Mouse (Mus musculus) adrenal gland, postnatal 25 days (tissue): ENCODE data around the gene Eif3k. TPM values are rescaled to one million over a fixed set of nuclear protein-coding genes. Genes with fewer than 3 reads are reported as not detected.
A peak's percentile ranks its signal among the peaks of the same experiment; 100 is the strongest.

Source experiments
- DNase-seq: peaks from one replicate; pipeline ENCODE4 v3.0.0; 2021; ENCODE audit warnings: mixed read lengths
- long read RNA-seq: library from polyadenylated mRNA; stranded (forward); transcript quantifications from one replicate; pipeline ENCODE4 v2.0.0, GENCODE M21; 2021
- total RNA-seq: library from RNA; stranded (reverse); gene quantifications from 2 replicates; pipeline ENCODE4 v1.2.3, GENCODE M21; 2021

The Eif3k gene
- 222 and 254 TPM in 2 replicates for total RNA-seq
- long read RNA-seq, transcript Eif3k-201 (8 exons, 774 nt): major isoform, 59 of 76 reads
- long read RNA-seq, partial matches to known transcripts: 12 of 76 reads
- long read RNA-seq, other reads (novel, unspliced or antisense): 5 of 76 reads

- peak; percentile 93 for DNase-seq
Measured at GRCm38 (mm10) chr7:28981651-28982273, at the start of gene Eif3k, which contains the start of gene Map4k1. Gene Eif3k (minus strand): TSS chr7:28981864. Gene Map4k1 (plus strand): TSS chr7:28982050.

DNA sequence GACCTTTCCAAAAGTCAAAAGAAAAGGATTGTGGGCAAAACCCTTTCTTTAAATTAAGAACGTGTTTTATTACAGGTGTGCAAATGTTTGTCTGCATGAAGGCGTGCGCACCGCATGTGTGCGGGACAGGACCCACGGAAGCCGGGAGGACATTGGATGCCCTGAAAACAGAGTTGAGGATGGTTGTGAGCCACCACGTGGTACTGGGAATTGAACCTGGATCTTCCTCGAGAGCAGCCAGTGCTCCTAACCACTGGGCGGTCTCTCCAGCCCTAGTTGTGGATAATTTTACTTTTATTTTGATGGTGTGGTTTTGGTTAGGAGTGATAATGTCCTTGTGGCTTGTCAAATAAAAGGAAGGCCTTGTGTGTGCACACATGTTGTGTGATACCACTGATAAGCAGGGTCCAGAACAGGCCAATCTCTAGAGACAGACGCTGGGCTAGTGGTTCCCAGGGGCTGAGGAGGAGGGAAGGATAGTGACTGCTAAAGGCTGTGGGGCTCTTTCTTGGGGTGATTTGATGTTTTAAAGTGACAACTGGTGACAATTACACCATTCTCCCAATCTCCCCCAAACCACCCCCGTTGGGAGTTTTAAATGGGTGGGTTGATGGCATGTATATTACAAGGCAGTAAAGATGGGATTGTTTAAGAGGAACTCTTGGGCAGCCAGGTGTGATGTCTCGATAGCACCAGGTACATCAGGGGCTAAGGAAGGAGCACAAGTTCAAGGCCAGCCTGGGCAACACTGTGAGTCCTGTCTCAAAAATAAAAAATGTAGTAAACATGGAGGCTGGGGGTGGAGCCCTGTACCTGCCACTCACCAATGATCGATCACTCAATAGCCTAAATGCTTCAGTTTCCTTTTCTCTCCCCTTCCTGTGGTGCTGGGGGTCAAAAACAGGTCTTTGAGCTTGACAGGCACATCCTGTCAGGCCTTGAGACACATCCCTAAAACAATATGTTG lies 48.3 kb upstream of the Eif3k start:
- no peak for DNase-seq

DNA sequence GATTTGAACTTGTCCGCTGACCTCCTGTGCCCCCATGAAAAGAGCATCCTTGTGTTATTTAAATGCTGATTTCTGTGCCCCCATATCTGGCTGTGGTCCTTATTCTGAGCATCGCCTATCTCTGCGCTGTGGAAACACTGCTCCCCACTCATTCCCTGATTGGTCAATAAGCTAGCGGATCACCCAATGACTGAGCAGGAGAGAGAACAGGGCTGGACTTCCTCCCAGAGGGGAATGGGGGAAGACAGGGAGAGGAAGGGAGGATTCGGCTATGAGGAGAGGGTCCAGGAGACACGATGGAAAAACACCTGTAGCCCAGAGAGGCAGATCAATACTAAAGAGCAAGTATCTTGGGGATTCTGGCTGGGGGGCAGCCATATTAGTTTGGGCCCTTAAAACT lies 47.1 kb upstream of the Eif3k start:
- DNase-seq: no peak

- DNase-seq: no peak
Measured at GRCm38 (mm10) chr7:29026811-29027210, 45.1 kb upstream of the Eif3k start.

GRCm38 (mm10) chr7:29026195-29026594 lies 44.5 kb upstream of the Eif3k start:
- no peak for DNase-seq

DNA sequence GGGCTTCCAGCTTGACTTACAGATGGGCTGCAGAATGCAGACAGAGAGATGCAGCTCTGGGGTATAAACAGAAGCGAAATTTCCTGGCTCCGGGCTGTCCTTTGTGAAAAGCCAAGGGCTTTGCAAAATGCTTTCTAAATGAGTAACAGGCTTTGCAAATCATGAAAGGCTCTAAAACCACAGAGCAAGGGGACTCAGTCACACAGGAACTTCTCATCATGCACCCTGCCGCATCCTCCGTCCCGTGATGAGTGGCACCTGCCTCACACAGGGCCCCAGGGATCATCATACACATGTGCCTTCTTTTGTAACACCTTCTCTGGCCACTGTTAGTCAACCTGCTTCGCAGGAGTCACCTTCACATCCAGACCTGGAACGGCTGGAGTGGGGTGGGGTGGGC lies 43.9 kb upstream of the Eif3k start:
- no peak for DNase-seq

DNA sequence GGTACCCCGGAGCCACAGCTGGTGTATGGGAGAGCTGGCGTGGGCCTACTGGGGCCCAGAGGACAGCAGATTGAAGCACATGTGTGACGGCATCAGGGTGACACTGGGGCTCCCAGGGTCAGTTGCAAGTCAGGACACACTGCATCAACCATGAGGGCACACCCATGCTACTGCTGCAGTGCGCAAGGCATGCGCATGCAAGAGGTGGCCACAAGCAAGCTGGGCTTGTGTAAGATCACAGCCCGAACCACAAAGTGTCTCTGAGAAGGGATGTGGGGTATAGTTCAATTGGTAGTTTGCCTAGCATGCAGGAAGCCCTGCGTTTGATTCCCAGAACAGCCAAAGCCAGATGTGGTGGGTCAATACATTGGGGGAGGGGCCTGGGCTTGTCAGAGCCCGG lies 41.9 kb upstream of the Eif3k start:
- no peak for DNase-seq

DNA sequence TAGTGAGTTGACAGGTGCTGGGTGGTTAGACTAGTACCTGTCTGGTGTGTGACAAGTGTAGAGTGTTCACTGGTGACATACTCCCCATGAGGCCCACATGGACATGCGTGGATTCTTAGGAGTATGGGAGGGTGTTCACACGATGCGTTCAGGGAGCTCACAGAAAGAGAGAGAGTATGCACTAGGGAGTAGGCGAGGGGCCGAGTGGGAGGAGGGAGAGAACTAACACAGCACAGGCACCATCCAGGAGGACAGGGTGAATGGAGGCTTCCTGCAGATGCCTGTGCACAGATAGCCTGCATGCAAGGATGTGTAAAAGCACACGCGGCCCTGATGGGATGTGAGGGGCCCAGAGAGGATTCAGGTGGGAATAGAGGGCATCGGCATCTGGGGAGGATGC lies 40.8 kb upstream of the Eif3k start:
- no peak for DNase-seq

DNA sequence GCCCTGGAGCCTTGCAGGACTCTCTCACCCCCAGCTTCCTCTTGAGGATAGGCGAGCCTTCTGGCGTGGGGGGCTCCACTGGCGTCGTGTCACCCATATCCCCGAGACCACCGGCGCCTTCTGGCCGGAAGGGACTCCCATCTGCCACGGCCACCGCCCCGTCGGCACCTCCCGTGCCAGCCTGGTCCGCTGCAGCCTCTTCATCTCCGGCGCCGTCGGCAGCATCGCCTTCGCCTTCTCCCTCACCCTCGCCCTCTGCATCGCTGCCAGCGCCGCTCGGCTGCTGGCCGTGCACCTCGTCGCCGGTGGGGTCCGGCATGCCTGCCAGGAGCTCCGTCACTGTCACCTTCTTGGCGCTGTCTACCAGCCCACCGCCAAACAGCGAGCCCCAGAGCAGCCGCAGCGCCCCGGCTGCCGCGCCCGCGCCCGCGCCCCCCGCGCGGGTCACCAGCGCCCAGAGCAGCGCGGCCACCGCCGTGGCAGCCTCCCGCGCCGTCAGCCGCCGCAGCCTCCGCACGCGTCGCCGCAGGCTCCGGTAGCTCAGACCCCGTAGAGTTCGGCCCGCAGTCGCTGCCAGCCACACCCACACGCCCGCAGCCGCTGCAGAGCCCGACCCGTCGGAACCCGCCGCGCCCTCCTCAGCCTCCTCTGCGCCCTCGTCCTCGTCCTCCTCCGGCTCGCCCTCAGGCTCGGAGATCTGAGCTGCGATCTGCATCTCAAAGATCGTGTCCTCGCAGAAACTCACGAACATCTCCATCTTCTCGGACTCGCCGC lies 38.0 kb upstream of the Eif3k start:
- no peak for DNase-seq

DNA sequence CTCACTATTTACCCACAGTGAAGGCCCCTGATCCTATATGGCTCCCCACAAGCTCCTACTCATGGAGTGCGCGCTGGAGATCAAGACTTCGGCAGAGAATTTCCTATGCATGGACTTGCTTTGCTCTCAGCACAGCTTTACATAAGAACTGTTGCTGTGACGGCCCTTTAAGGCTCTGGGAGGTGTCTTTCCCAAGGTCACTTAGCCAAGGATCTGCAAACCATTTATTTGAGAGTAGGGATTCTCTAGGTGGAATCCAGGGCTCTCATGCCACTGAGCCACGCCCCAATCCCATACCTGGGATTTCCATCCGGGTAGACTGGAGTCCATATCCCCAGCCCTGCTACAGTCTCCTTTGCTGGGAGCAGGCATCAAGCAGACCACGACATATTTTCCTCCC lies 35.6 kb upstream of the Eif3k start:
- DNase-seq: no peak

- no peak for DNase-seq
Measured at GRCm38 (mm10) chr7:29016440-29016839, 34.8 kb upstream of the Eif3k start.

DNA sequence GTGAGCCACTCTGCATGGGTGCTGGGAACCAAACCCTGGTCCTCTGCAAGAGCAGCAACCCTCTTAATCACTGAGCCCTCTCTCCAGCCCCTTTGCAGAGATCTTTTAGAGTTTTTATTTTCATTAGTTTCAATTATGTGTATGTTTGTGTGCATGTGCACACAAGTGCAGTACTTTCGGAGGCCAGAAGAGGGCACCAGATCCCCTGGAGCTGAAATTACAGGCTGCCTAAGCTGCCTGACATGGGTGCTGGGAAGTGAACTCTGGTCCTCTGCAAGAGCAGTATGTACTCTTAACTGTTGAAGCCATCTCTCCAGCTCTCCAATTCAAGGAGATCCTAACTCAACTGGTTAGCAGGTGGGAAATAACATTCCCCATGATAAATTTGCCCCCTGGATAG lies 33.3 kb upstream of the Eif3k start:
- no peak for DNase-seq

GRCm38 (mm10) chr7:29008714-29009113 lies 27.1 kb upstream of the Eif3k start:
- no peak for DNase-seq

GRCm38 (mm10) chr7:29008171-29008570 lies 26.5 kb upstream of the Eif3k start:
- DNase-seq: no peak

DNA sequence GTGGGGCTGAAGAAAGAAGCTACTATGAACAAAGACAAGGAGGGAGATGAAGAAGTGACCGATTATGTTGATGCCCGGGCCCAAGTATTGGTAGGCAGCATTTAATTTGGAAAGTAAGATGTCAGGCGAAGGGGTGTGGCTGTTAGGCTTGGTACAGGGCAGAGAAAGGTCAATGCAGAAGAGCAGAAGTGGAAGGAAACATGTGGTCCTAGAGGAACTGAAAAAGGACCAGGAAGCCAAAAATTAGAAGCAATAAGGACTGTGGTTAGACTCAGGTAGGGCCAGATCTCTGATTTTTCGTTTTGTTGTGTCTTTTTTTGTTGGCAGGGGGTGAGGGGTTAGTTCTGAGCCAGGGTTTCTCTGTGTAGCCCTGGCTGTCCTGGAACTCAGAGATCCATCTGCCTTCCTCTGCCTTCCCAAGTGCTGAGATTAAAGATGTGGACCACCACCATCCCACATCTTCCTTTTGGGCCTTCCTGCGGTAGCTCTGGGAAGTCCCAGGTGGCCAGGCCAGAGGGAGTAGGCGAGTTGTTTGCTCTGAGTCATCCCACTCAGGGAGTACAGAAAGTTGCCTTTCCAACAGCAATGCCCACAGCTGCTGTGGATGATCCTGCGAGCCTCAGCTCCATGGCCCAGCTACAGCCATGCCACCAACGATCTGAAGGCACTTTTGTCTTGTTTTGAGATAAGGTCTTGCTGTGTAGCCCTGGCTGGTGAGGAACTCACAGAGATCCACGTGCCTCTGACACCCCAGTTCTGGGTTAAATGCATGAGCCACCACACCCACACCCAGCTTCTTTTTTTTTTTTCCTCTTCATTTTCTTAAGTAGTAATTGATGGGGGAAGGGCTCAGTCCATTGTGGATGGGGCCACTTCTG lies 25.8 kb upstream of the Eif3k start:
- DNase-seq: no peak

GRCm38 (mm10) chr7:29000651-29001605 lies 19.3 kb upstream of the Eif3k start:
- DNase-seq: peak; percentile 43

GRCm38 (mm10) chr7:28993402-28993801 lies 11.7 kb upstream of the Eif3k start:
- no peak for DNase-seq

GRCm38 (mm10) chr7:28992997-28993396 lies 11.3 kb upstream of the Eif3k start:
- DNase-seq: no peak

DNA sequence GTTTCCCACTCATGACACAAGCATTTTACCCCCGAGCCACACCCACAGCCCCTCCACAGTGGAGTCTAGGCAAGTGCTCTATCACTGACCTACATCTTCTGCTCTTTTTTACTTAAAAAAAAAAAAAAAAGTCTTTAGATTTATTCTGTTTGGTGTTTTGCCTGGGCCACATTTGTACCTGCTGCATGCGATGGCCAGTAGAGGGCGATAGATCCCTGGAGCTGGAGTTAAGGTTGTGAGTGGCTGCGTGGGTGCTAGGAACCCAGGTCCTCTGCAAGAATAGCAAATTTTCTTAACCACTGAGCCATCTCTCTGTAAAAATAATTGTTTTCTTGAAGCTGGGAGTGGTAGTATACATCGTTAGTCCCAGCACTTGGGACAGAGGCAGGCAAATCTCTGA lies 10.0 kb upstream of the Eif3k start:
- DNase-seq: no peak

DNA sequence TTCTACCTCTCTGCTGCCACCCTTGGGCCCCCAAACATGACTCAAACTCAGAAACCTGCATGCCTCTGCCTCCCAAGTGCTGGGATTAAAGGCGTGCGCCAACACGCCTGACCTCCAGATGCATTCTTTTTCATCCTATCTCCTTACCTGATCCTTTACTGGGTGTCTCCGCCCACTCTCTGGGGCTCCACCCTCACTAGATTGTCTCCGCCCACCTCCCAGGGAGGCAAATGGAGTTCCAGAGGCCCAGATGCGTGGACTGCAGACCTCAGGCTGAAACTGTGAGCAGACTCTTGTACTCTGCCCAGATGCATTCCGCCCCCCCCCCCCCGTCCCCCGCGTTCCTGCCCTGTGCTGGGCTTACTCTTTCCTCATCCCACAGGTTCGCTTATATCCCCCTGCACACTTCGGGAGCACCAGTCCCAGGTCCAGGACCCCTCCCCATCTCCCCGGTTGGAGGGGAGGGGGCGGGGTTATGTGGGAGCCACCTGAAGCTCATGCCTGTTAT lies 9.2 kb upstream of the Eif3k start:
- no peak for DNase-seq
